Mouse (Mus musculus): ENCODE results near the gene Zfp457.
"Not testable (repeated sequence)": the region's sequence is repeated elsewhere in the genome, so short reads cannot be mapped to it uniquely, and the experiment has no call there.

Zfp457 gene

GRCm38 (mm10) chr13:67305822-67306672 is at the start of gene Zfp457:
Zfp457 (minus strand) TSS chr13:67306485.
- CTCF ChIA-PET, result no interaction called here

DNA sequence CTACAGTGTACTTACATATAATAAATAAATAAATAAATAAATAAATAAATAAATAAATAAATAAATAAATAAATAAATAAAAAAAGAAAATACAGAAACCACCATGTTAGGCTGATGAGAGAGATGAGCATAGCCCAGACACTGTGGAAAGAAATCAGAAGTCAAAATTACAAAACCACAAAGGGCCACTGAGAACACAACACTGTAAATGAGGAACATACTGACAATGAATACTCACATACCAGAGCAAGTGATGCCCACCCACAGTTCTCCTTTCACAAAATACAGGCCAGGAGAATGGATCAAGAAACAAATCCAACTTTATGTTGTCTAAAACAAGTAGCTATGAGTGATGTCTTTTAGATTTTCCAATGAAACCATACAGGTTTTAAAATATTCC is 45.6 kb upstream of the Zfp457 start:
- CTCF ChIA-PET, result interaction anchor here (0.6 kb wide), 1 partner anchor 28 kb away, joined by 3 read pairs; no protein-coding TSS in a partner anchor

GRCm38 (mm10) chr13:67343422-67343821 is 37.1 kb upstream of the Zfp457 start:
- CTCF ChIA-PET, result interaction anchor here (0.7 kb wide), 1 partner anchor 388 kb away, joined by 3 read pairs; no protein-coding TSS in a partner anchor

DNA sequence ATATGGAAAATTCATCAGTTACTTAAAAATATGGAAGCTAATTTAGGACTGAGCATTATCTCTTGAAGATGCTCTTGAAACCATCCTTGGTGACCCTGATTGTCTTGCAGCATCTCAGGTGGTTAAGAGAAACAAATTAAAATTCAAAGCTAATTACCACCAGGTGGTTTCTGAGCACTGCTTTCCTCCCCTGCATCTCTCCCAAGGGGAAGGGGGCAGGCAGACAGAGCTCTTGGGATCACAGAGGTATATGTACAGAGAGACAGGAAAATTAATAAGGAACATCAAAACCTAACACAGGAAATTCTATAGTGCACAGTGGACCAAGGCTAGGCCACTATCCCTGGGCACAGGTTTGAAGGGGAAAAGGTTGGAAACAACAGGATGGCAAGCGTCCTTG is 26.6 kb upstream of the Zfp457 start:
- CTCF ChIA-PET, result no interaction called here

- CTCF ChIA-PET, result no interaction called here
Measured at GRCm38 (mm10) chr13:67332019-67332724, 25.9 kb upstream of the Zfp457 start, which contains the start of gene Zfp595. Zfp595 (minus strand) TSS chr13:67332570.

- CTCF ChIA-PET, result no interaction called here
Measured at GRCm38 (mm10) chr13:67306718-67307117, 433 bp upstream of the Zfp457 start.

GRCm38 (mm10) chr13:67278314-67278713 is 28.0 kb downstream of the Zfp457 start, which contains the start of gene Zfp458:
Zfp458 (minus strand) TSS chr13:67278466.
- CTCF ChIA-PET, result no interaction called here

DNA sequence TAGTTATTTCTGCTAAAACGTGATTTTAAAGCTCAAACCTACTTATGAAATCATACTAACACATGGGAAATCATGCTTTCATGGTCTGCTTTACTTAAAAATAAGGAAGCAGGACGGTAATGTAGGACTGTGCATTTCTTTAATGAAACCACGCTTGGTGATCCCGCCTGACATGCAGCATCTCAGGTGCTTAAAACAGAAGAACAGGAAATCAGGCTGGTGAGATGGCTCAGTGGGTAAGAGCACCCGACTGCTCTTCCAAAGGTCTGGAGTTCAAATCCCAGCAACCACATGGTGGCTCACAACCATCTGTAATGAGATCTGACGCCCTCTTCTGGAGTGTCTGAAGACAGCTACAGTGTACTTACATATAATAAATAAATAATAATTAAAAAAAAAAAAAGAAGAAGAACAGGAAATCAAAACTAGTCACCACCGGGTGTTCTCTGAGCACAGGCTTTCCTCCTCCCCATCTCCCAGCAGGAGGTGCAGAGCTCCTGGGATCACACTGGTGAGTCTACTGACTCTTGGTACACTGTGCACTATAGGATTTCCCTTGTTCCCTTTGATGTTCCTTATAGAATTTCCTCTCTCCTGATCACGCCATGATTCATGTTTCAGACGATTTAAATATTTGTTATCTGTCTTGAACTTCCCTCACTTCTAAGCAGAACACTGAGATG is 36.8 kb downstream of the Zfp457 start:
- CTCF ChIA-PET, result not testable (repeated sequence)

DNA sequence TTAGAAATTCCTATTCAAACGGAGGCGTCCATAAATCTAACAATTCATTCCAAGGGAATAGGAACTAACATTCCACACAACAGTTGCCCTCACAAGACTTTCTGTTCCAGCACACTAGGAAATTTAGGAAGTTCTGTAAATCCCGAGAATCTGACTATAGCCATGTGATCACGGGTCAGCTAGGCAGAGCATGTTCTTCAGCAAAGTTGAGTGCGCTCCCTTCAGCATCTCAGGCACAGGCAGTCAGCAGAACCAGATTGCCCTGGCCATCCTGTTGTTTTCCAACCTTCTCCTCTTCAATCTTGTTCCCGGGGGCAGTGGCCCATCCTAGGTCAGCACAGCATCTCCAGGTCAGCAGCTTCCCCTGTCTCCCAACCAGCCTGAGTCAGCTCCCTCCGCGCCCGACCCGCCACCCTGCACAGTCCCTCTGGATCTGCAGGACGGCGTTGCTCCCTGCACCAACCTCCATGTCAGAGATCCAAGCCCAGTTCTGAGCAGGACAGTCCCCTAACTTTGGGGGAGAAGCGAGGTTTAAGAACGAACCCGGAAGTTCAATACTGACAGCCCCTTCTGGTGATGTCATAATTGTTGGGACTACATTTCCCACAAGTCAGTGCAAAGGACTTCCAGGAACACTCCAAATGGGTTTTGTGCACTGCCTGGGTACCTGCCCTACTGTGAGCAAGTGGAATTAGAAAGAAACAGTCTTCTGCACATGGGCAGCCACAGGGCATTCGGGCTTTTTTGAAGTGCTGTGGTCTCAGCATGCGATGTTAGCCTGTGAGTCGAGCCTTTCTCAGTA is 37.5 kb downstream of the Zfp457 start:
- CTCF ChIA-PET, result no interaction called here
